Mouse (Mus musculus) lung, postnatal 10 days (tissue): Measurements from ENCODE around the gene Best1.

Source experiments
- DNase-seq: peaks from one replicate; pipeline ENCODE4 v3.0.0; 2021

Best1 gene

DNA sequence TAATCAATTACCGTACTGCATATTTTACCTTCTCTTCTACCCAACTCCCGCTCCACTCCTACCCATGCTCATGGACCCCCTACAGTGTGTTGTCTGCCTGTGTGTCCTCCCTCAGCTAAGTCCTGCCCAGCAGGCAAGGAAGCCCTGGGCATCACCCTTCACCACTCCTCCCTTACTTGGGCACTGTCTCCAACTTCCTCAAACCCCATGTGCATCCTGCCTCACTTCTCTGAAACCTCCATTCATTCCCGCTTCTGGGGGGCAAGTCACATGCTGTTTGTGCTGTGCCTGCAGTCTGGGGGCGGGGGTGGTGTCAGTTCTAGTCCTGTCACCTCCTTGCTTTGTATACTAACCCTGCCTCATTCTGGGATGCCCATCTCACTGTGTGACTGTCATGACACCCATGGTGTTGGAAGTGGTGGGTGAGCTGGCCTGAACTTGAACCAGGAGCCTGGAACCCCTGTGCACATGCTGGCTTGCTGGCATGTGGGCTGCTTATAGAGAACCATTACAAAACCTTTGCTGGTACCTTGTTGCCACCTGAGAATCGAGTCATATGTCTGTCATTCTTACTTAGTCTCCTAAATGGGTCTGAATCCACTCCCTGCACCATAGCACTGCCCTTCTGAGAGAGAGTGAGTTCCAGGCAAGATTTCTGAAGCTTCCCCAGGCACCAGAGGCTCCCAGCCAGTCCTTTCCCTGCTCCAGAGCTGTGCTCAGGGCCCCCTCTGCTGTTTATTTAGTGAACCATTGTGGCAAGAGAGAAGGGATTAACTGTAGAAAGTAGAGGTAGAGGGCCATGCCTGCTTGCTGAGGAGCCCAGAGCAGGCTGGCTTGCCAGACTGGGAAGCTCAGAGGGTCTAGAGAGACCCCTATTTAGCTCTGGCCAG lies 21.2 kb upstream of the Best1 start:
- peak; percentile 80 for DNase-seq

DNA sequence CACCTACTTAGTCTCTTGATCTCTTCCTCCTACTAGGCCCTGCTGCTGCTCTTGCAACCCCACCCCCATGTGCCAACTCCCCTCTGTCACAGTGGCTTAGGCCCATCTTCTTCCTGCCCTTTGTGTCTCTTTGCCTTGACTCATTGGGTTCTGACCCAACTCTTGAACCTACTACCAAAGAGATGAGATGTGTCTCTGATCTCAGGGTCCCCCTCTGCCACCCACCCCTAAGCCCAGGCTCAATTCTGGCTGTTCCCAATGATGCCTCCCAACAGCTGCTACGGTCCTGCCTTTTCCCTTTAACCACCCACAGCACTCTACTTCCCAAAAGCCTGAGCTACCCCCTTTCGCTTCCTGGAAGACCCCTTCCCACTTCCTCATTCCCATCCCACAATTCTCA lies 20.5 kb upstream of the Best1 start:
- DNase-seq = no peak

DNA sequence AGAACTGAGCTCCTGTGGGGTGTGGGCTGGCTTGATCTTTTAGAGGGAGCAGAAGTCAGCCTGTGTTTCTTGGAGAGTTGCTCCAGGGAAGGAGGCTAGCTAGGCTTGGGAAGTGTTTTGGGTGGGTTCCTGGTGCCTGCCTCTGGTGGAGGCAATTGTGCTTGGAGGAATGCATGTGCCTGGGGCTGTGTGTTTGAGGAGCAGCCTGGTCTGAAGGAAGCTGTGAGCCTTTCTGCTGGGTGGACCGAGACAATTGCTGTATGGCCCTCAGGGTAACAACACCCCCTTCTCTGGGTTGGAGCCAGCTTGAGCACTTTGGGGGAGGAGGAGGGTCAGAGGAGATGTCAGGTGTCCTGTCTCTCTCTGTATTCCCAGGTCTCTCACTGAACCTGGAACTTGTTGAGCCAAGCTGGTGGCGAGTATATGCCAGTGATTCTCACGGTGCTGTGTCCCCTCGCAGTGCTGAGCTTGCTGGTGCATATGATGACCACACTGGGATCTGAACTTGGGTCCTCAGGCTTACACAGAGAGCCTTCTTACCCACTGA lies 17.9 kb upstream of the Best1 start:
- no peak for DNase-seq

DNA sequence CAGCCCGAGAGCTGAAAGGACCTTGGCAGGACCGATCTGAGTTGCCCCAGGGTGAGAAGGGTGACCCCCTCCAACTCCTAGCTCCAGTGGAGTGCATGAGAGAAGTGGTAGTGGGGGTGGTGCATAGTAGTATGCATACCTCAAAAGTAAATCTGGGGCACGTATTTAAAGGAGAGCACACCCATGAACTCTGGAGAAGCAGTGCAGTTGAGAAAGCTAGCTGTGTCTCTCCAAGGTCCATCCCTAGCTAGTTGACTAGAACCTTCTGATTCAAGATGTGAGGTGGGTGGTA lies 17.0 kb upstream of the Best1 start:
- DNase-seq = no peak

DNA sequence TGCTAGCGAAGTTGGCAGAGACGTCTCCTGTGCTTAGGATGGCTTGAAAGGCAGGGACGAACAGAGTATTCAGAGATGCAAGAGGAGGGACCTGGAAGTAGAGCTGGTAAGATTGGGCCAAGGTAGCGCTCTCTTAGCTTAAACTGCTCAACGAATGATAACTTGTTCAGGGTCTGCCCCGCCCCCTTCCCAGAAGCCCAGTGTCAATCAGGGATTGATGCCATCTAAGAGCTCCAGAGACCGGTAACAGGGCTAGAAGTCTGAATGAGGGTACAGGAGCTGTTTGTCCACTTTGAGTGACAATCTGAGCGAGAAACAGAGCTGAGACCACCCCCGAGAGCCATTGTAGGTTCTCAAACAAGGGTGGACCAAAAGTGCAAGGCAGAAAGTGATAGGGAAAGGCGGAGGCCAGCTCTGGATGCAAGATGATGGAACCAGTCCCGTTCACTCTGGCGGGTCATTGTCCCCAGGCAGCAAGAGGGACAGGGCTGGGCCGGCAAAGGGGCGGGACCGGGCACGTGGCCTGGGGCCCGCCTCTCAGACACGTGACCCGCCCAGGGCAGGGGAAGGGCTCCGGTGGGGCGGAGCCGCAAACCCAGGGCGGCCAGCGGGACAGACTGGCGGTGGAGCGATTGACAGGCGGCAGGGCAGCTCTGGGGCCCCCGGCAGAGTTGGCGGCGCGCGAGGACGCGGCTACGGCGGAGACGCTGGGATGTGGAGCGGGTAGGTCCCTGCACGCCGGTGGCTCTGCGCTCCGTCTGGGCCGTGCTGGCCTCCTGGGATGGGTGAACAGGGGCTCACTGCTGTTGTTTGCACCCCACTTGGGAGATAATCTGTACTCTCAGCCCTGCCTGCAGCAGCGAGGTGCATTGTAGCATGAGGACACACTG lies 16.4 kb upstream of the Best1 start:
- peak; percentile 96 for DNase-seq

DNA sequence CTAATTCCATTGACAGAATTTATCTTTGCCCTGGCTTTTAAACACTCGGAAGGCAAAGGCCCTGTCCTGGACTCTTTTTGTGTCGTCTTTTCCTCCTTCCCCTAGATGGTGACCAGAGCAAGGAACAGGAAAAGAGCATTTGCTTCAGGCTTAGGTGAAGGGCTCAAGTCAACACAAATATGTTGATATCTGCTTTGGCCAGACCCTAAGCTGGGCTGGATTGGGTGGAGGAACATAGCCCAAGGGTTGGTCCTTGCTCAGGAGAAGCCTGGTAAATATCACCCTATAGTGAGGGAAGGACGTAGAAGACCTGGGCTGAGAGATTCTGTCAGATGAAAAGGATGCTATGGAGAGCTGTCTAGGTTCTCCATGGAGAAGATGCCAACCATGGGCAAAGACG lies 14.7 kb upstream of the Best1 start:
- DNase-seq = no peak

DNA sequence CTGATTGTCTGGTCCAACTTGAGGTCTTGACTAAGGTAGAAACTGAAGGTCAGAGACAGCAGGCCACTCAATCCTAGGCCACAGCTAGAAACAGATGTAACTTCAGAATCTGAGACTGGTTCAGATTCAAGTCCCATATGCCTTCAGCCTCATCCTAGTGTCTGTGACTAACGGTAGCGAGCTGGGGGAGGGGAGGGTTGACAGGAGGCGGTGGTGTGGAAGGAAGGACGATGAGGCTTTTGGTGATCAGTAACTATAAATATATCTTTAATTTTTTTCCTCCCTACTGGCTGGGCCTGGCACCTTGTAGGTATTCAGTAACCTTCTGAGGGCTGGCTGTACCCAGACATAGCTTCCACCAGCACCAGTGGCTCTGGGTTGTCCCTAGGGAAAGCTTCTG lies 14.0 kb upstream of the Best1 start:
- no peak for DNase-seq

DNA sequence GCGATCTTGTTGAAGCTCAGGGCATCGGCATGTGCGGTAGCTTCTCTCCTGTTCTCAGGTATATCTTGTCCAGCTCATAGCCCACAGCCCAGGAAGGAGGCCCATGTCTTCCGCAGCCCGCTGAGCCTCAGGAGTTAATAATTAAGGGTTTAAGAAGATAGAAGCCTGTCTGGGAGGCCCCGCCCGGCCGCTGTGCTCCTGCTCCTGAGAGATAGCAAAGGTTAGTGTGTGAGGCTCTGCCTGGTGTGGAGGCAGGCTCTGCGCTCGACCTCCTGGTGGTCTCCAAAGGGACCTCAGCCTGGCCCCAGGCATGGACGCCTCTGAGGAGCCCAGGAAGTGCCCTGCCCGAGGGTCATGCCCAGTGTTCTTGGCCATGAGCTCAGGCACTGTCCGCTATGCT lies 13.4 kb upstream of the Best1 start:
- DNase-seq = no peak

DNA sequence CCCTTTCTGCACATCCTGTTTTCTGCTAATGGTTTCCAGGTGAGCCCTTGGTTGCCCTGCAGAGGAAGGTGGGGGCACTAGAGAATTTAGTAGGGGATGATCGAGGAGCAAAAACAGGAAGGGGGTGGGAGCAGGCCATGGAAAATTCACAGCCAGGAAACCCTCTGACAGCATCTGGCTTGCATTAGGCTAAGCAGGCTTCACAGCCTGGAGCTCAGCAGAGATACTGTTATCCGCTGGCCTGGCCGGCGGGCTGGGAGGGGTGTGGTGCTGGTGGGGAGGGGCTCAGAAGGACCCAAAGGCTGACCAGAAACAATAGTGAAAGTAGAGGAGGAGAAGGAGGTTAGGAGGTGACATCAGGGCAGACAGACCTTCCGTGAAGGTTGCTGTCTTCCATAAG lies 12.5 kb upstream of the Best1 start:
- no peak for DNase-seq

DNA sequence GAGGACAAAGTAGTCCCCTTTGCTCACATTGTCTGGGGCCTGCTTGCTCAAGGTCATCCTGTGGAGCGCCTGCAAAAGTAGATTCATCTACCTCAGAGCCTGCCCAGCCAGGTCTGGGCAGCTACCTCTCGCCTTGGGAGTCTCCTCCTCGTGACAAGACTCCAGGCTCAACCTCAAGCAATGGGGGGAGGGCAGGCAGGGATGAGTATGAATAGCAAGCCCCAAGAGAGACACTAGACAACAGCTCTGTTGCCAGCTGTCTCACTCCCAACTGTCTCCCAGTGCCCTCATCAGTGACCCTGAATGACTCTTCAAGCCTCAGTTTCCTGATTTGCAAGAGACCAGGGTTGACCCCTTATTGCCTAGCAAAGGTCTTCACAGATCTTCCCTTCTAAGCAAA lies 11.9 kb upstream of the Best1 start:
- DNase-seq = no peak

DNA sequence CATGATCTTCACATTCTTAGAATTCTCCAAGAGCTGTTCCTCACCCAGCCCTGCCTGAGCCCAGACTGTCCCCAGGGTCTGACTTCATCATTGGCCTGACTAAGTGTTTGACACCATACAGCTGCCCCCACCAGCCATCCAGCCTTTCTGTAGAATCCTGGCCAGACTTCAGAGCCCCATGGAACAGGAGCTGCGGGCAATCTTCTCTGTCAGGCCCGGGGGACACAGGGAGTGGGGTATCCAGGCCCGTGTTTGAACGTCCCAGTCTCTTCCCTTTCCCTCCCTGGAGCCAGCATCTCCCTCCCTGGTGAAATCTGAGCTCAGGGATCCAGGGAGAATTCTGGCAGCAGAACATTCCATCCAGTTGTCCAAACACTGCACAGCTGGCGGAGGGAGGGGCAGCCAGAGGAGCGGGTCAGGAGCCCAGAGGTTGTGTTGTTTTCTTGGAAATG lies 11.4 kb upstream of the Best1 start:
- peak; percentile 83 for DNase-seq

DNA sequence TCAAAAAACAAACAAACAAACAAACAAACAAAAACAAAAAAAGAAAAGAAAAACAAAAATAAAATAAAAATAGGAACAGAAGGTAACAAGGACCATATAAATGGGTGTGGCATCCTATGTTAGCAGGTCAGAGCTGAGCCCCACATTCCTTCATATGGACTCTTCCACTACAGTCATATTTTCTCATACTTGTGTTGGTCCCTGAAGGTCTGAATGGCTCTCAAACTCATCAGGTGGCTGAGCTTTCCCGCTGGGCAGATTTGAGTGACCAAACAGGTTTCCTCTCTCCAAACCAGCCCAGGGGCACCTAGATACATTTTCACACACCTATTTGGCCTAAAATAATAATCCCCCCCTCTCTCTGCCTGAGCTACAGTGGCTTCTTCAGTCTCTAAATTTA lies 10.0 kb upstream of the Best1 start:
- no peak for DNase-seq

DNA sequence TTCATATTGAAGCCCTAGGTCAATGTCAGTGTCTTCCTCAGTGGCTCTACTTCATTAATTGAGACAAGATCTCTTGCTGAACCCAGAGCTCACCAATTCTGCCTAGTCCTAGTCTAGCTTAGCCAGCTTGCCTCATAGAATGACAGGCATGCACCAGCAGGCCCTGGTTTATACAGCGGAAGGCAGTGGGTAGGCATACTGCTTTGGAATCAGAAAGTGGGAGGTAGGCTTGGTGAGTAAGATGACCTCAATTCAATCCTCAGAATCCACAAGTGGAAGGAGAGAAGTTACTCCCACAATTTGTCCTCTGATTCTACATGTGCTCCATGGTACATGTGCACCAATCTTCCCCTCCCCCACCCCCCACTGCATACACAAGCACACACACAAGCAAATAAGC lies 2.3 kb upstream of the Best1 start:
- no peak for DNase-seq

DNA sequence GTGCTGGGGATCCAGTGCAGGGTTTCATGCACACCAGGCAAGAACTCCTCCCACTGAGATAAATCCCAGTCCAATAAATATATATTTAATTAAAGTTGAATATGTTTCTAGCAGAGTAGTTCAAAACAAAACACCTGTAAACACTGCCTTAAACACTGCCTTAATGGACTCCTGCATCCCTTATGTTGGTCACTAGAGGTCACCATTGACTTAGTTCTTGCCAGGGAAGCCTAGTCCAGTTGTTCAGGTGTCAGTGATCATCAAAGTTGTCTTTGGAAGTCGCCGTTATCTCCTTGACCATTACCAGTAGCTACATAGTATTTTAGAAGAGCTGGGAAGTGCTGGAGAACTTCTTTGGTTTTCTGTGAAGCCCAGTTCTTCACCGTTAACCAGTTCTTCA lies 1.1 kb downstream of the Best1 start:
- DNase-seq = peak; percentile 65

DNA sequence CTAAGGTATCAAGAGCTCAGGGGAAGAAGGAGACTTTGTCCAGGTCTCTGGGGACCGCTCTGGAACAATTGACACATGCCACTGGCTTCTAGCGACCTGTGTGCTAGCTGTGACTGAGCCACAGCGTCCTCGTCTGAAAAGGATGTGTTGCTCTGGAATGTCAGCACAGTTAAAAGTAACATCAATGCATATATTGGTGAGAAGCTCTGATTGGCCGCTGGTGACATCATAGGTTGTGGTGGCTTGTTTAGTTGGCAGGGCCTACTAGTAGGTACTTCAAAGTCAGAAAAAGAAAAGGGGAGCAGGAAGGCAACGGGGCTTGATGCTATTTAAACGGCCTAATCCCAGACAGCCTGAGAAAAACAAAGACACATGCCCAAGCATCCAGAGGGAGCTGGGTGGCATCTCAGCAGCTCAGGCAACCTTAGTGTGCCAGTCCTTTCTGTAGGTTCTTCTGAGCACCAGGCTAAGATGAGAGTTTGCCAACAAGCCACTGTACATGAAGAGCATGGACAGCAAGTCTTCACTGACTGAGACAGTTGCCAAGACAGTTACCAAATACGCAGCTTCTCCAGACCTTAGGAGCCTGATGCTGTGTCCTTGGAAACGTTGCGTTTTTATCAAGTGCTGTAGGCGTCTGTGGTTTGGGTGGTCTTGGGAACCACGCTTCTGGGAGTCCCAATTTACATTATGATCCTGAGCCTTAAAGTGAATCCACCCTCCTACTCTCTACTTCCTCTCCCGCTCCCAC lies 2.5 kb downstream of the Best1 start:
- no peak for DNase-seq

DNA sequence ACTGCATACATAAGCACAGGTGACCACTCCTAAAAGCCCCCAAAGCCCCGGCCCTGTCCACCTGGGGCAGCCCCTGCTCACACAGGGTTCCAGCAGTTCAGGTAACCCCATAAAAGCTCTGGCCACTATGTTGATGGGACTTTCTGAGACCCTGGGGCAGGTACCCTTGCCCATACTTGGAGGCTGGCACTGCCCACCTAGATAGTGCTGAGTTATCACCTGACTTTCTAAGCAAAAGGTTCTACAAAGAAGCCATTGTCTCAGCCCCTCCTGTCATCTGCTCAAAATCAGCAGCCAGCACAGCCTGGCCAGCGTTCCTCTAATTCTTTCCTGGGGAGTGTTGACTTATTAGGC lies 3.4 kb downstream of the Best1 start:
- DNase-seq = no peak

DNA sequence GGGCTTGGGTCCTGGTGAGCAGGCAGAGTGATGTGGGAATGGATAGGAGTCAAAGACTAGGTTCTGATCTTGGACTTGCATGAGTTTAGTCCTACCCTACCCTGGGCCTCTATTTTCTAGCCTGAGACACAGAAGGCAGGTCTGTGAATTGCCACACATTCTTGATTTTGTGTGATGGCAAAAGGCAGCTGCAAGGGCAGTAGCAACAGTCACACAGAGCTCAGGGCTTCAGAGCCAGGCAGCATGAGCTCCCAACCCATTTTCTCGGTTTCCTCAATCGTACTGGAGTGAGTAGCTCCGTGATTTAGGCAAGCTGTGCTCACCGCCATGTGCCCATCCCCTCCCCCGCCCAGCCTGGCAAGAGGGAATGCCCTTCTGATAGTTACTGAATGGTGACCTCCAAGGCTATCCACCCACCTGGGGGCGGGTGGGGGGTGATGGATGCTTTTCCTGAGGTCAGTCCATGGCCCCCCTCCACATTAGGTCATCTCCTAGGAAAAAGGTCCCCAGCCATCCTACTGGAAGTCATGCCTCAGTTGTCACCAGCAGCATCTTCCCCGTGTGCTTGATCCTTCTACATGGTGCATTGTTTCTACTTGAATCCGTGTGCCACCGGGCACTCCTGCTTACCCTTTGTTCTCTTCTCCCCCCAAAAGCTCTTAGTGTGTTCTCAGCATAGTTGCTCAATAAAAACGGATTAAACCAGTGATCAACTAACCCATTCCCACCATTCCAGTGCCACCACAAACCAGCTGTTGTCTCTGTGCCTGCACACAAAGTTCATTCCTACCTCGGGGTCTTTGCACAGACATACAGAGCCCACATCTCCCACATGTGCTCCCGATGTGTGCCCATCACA lies 4.0 kb downstream of the Best1 start:
- no peak for DNase-seq

DNA sequence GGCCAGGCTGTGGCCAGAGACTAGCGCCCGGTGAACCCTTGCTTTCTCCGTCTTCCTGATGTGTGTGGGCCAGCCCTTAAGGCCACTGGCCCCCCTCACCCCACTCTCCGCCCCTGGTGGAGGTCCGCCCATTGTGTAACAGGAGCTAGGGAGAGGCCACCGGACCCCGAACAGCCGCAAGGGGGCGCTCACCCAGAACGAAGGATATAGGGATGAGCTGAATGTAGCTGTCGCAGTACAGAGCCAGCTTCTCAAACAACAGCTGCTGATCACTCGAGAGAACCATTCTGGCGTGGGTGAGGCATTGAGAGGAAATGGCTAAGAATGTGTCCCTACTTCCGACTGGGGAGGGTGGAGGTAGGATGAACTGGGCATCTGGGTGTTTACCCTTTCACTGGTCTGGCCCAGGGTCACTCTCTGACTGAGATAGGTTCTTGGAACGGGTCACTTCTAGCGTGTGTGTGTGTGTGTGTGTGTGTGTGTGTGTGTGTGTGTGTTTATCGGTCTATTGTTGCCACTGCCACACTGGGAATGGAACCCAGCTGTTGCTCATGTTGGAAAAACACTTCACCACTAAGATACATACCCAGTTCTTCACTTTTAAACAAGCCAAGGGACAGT lies 8.3 kb downstream of the Best1 start:
- DNase-seq = peak; percentile 97

DNA sequence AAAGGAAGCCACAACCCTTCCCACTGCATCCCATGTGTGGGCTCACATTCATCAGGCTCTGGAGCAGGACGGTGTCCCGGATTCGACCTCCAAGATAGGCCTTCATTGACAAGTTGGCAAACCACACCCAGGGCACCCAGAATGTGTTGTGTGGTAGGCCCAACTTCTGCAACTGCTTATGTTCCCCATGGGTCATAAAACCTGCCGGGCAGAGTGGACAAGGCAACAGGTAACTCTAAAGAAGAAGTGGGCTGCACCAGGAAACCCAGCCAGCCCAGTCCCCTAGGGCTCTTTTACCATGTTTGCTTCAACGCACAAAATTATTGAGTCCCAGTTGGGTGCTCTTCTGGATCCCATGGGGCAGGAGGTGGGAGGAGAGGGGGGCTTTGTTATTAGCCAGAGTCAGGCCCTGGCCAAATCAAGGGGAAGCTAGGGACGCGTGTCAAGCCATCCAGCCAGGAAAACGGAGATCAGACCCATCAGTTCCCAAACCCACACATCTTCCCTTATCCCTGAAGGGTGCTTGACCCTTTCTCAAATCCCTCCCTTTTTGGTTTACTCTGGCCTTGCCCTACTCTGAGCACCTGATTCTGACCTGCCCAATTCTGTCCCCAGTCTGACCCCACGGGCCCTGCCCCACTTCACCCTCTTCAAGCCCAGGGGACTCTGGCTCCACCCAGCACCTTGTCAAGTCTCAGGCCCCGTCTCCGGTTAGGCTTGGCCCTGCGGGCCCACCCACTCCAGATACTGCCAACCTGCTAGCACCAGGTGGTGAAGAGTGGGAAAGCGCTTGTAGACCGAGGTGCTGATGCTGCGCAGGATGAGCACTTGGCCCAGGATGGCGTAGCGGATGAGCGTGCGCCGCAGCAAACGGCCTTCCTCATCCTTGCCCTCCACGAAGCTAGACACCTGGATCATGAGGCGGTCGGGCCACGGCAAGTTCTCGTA lies 9.1 kb downstream of the Best1 start:
- peak; percentile 37 for DNase-seq

DNA sequence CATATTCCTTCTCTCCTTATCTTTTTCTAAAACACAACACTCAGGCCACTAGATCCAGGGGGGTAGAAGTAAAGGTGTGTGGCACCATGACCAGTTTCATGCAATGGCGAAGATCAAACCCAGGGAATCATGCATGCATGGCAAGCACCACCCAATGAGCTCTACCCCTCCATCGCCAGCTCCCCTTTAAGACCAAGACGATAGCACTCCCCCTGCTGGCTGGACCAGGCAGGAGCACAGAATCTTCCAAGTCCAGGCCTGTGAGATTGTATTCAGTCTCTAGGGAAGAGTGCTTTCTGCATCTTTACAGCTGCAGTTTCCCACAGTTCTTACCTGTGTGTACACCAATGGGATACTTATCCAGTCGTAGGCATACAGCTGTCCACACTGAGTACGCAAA lies 10.1 kb downstream of the Best1 start:
- DNase-seq = peak; percentile 92

DNA sequence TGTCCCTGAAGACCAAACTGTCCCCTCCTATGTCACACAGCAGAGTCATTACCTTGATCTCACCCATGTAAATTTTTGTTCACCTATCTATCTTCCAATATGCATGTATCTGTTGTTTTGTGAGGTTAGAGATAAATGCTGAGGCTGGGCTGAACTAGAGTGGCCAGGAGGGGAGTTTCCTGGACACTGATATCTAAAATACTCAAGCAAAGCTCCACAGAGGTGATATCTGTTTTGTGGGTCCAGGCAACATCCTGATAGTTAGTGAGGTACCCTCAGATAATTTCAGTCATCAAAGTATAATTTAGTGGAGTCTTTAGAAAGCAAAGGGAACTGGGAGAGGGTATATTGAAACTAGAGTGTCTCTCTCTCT lies 11.6 kb downstream of the Best1 start:
- DNase-seq = no peak
